Mouse (Mus musculus) layer of hippocampus, adult 11-12 months (tissue): Measurements from ENCODE around the gene H2afb2.

Experiments used
- DNase-seq: peaks from one replicate; pipeline ENCODE4 v3.0.0; 2022; ENCODE audit warnings: low spot score

The H2afb2 gene

DNA sequence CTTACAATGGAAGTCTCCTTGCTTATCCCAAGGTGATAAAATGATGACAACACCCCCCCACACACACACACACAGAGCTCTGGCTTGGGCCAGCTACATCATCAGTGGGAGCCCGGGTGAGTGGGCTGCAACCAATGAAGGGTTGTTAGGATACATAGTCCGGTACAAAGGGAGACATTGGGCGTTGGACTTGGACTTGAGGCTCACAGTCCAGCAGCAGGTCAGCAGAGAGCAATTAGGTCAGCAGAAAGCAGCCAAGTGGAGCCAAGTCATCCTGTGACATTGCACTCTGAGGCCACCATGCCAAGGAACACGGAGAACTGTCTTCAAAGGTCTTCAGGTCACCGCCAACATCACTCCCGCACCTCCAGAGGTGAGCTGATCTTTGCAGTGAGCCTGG, at the start of gene H2afb2:
TSS of gene H2afb2 (plus strand) at position 301 of the 400 bp plus-strand sequence.
- no peak for DNase-seq
